Comparison of ENCODE assay signal across 7 mouse cellular contexts in genomic region chr5:120505368-120505767, GRCm38 (mm10). TPM values are rescaled to one million over a fixed set of nuclear protein-coding genes. Genes with fewer than 3 reads are reported as not detected.
DNase-seq lines count a peak whose midpoint lies in the region; ATAC-seq and TF ChIP-seq lines count a peak whose summit lies in the region.

No protein-coding gene starts in this region.

- no peak overlapping the region for H3K4me3 ChIP-seq in forebrain, postnatal 0 days (ENCODE audit: low read depth, low read length)

- 0 out of 2 replicates have a peak, but pooled peaks cover 12% of the 10 kb centered on the region for H3K4me1 ChIP-seq in forebrain, postnatal 0 days (ENCODE audit: insufficient read depth)

- H3K27me3 ChIP-seq in Patski: no peaks in the 10 kb centered on the region
- H3K27me3 ChIP-seq in forebrain, postnatal 0 days (ENCODE audit: insufficient read depth, low read length): no peaks in the 10 kb centered on the region

- H3K9ac ChIP-seq in forebrain, postnatal 0 days: no peak overlapping the region

- WGBS in forebrain, postnatal 0 days: 21% methylated on average over 16 of the region's 16 CpGs

- no peak overlapping the region for H3K27ac ChIP-seq in forebrain, postnatal 0 days (ENCODE audit: low read depth, low read length)

- DNase-seq in Patski (ENCODE audit: low read depth, low spot score): no peak
- peak; percentile 85 for DNase-seq in cerebellum, adult 11-12 months
- peak; percentile 57 for DNase-seq in forebrain, postnatal 0 days
- DNase-seq in layer of hippocampus, postnatal 14 days (ENCODE audit: low spot score in 2 of 2): peak; percentile 53
- DNase-seq in lung, postnatal 25 days (ENCODE audit: low spot score): peak; percentile 82
- peak; percentile 57 for DNase-seq in right cerebral cortex, postnatal 4 days

- peak; percentile 68 for ATAC-seq in Patski
- ATAC-seq in forebrain, postnatal 0 days: no peak
- peak; percentile 69 to 77 for ATAC-seq in hematopoietic stem cell, adult 5-6 weeks (replicated peaks in 1 of 2; ENCODE audit: insufficient read depth in 1 of 2, low FRiP score in 2 of 2, low TSS enrichment in 1 of 2, low read depth in 1 of 2, poor library complexity in 2 of 2, severe bottlenecking in 2 of 2)

- CTCF ChIA-PET in Patski (lab: Charles Lee): interaction anchor here (0.6 to 4.6 kb wide), 3 partner anchors 28 to 100 kb away, joined by 3 to 21 read pairs (median 3); no protein-coding TSS in a partner anchor

- TF ChIP-seq CTCF in Patski (IDR thresholded peaks at IDR 0.05): no peak
- peak; percentile 79 for TF ChIP-seq CTCF in forebrain, postnatal 0 days (IDR thresholded peaks at IDR 0.05; ENCODE audit: low read depth)

- POLR2A ChIA-PET in Patski (lab: Charles Lee): no interaction called here

- no peak overlapping the region for H3K4me2 ChIP-seq in forebrain, postnatal 0 days (ENCODE audit: low read depth)

- in situ Hi-C loops in Patski (cut with MboI; ENCODE audit: low pct_unique_long_range_greater_than_20kb): loop anchor here (25.0 kb wide), 1 partner anchor 682 kb away; the partner anchor contains the start of gene Ptpn11

- no peaks in the 10 kb centered on the region for H3K9me3 ChIP-seq in forebrain, postnatal 0 days (ENCODE audit: low read length)

- no peaks in the 10 kb centered on the region for H3K36me3 ChIP-seq in forebrain, postnatal 0 days (ENCODE audit: insufficient read depth)

RNA-seq across cellular contexts. Expression of gene Plbd2, which starts 1.9 kb away (rescaled TPM):
- 97.1 TPM for polyA plus RNA-seq in Patski (2021)
- total RNA-seq in forebrain, postnatal 0 days (2014; rRNA removed): 19.5 and 23.7 TPM in 2 replicates
- polyA plus RNA-seq in forebrain, postnatal 0 days (2015; fragmentation: Nextera tagmentation; extraction: Ambion mirVana): 33.5 and 39.4 TPM in 2 replicates
- total RNA-seq in hematopoietic stem cell, adult 5-6 weeks (2017): 7.4 and 7.9 TPM in 2 replicates
- 10 to 100 TPM; 69.9 to 76.1 TPM for total RNA-seq in layer of hippocampus, postnatal 14 days (2021)

RNA-seq across cellular contexts. Expression of gene Slc8b1, which starts 5.6 kb away (rescaled TPM):
- 13.4 TPM for polyA plus RNA-seq in Patski (2021)
- 2.5 and 4.9 TPM in 2 replicates for total RNA-seq in forebrain, postnatal 0 days (2014; rRNA removed)
- 1.6 and 2.0 TPM in 2 replicates for polyA plus RNA-seq in forebrain, postnatal 0 days (2015; fragmentation: Nextera tagmentation; extraction: Ambion mirVana)
- total RNA-seq in hematopoietic stem cell, adult 5-6 weeks (2017): 8.4 and 13.2 TPM in 2 replicates
- total RNA-seq in layer of hippocampus, postnatal 14 days (2021): 1 to 10 TPM; 7.9 to 8.4 TPM

RNA-seq across cellular contexts. Expression of gene Sds, which starts 29.0 kb away (rescaled TPM):
- 1.3 TPM for polyA plus RNA-seq in Patski (2021)
- not detected in 2 replicates for total RNA-seq in forebrain, postnatal 0 days (2014; rRNA removed)
- polyA plus RNA-seq in forebrain, postnatal 0 days (2015; fragmentation: Nextera tagmentation; extraction: Ambion mirVana): not detected in 2 replicates
- not detected in 2 replicates for total RNA-seq in hematopoietic stem cell, adult 5-6 weeks (2017)
- not detected for total RNA-seq in layer of hippocampus, postnatal 14 days (2021)

RNA-seq across cellular contexts. Expression of gene Sdsl, which starts 32.8 kb away (rescaled TPM):
- 18.5 TPM for polyA plus RNA-seq in Patski (2021)
- total RNA-seq in forebrain, postnatal 0 days (2014; rRNA removed): 1.3 and 3.0 TPM in 2 replicates
- polyA plus RNA-seq in forebrain, postnatal 0 days (2015; fragmentation: Nextera tagmentation; extraction: Ambion mirVana): 2.3 and 3.1 TPM in 2 replicates
- total RNA-seq in hematopoietic stem cell, adult 5-6 weeks (2017): 9.1 and 26.1 TPM in 2 replicates
- 1 to 10 TPM; 7.1 to 8.7 TPM for total RNA-seq in layer of hippocampus, postnatal 14 days (2021)
